Mouse (Mus musculus): ENCODE results near the gene Ggta1. TPM values are rescaled to one million over a fixed set of nuclear protein-coding genes. Genes with fewer than 3 reads are reported as not detected.

The Ggta1 gene
- polyA plus RNA-seq, 1 experiment from 2014 or later: 38.1 TPM

DNA sequence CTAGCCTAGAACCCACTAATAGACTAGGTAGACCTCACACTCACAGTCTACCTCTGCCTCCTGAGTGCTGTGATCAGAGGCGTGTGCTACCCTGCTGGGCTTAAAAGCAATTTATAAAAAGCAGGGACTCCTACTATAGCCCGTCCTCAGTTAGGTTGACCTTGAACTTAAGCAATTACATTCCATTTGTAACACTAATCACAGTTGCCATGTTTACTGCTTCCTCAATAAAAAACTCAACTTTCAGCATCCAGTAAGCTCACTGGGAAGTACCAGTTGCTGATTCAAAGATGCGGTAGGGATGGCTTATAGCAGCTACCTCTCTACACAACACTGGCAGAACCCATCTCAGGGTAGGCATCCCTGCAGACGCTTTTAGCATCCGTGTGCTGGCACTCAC is 19.7 kb downstream of the Ggta1 start:
- no peak overlapping the region for H3K9ac ChIP-seq (ENCODE audit: low read depth, low read length)
- H3K4me1 ChIP-seq (ENCODE audit: control insufficient read depth, insufficient read depth, low read length): peaks cover 38% of the 10 kb centered on the region
- WGBS (ENCODE audit: insufficient replicate concordance): 78% methylated on average over 5 of the region's 5 CpGs
- H3K36me3 ChIP-seq (ENCODE audit: control insufficient read depth, insufficient read depth, low read length): no peaks in the 10 kb centered on the region
- no peak overlapping the region for H3K4me2 ChIP-seq
- H3K27me3 ChIP-seq (ENCODE audit: control insufficient read depth, insufficient read depth, low read length): no peaks in the 10 kb centered on the region
- H3K9me3 ChIP-seq (replicated peaks; ENCODE audit: control insufficient read depth, low read length): no peaks in the 10 kb centered on the region
- ATAC-seq (replicated peaks; ENCODE audit: insufficient number of reproducible peaks, low FRiP score, low TSS enrichment): no peak
- no peak overlapping the region for H3K27ac ChIP-seq (ENCODE audit: low read depth, low read length)
- no peak overlapping the region for H3K4me3 ChIP-seq (ENCODE audit: low read depth, low read length)

DNA sequence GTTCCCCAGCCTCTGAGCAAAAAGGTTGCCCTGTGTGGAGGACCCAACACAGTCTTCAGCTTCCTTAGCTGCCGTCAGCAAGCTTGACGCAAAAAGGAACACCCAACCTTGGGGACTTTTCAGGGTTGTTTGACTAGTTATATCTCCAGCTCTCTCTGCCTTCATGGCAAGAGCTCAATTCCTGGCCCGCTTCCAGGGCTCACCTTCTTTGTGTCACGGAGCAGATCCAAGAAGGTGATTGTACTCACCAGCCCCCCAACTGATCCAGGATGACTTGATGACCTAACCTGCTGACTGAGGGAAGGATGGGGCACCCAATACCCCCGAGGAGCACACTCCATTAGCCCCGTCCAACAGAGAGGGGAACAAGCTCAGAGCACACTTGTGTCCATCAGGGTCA is 21.0 kb downstream of the Ggta1 start:
- Histone ChIP-seq H3K9ac (ENCODE audit: low read depth, low read length) (no peak overlapping the region), H3K4me2 (no peak overlapping the region), H3K36me3 (ENCODE audit: control insufficient read depth, insufficient read depth, low read length) (no peaks in the 10 kb centered on the region), H3K4me3 (ENCODE audit: low read depth, low read length) (no peak overlapping the region), H3K4me1 (ENCODE audit: control insufficient read depth, insufficient read depth, low read length) (peaks cover 29% of the 10 kb centered on the region), H3K27ac (ENCODE audit: low read depth, low read length) (no peak overlapping the region), H3K27me3 (ENCODE audit: control insufficient read depth, insufficient read depth, low read length) (no peaks in the 10 kb centered on the region), H3K9me3 (replicated peaks; ENCODE audit: control insufficient read depth, low read length) (no peaks in the 10 kb centered on the region)
- no peak for ATAC-seq (replicated peaks; ENCODE audit: insufficient number of reproducible peaks, low FRiP score, low TSS enrichment)
- 79% methylated on average over 6 of the region's 6 CpGs for WGBS (ENCODE audit: insufficient replicate concordance)

DNA sequence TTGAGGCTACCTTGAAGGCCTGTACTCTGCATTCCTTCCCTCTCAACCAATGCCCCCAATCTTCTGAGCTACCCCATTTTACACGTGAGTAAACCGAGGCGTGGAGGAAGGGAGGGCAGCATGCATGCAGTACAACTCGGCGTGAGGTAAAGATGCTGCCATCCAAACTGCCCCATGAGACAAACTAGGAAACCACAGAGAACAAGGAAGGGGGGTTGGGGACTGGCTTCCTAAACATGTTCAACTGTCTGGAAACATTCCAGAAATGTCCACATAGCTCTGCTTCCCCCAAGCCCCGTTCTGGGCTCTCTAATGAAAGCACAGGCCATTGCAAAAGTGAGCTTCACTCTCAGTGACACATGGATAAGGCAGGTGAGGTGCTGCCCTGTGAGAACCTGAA is 21.6 kb downstream of the Ggta1 start:
- Histone ChIP-seq H3K4me3 (ENCODE audit: low read depth, low read length) (no peak overlapping the region), H3K4me2 (no peak overlapping the region), H3K27ac (ENCODE audit: low read depth, low read length) (no peak overlapping the region), H3K36me3 (ENCODE audit: control insufficient read depth, insufficient read depth, low read length) (no peaks in the 10 kb centered on the region), H3K4me1 (ENCODE audit: control insufficient read depth, insufficient read depth, low read length) (peaks cover 25% of the 10 kb centered on the region), H3K9me3 (replicated peaks; ENCODE audit: control insufficient read depth, low read length) (no peaks in the 10 kb centered on the region), H3K9ac (ENCODE audit: low read depth, low read length) (no peak overlapping the region), H3K27me3 (ENCODE audit: control insufficient read depth, insufficient read depth, low read length) (no peaks in the 10 kb centered on the region)
- WGBS (ENCODE audit: insufficient replicate concordance): 74% methylated on average over 6 of the region's 6 CpGs
- ATAC-seq (replicated peaks; ENCODE audit: insufficient number of reproducible peaks, low FRiP score, low TSS enrichment): no peak

DNA sequence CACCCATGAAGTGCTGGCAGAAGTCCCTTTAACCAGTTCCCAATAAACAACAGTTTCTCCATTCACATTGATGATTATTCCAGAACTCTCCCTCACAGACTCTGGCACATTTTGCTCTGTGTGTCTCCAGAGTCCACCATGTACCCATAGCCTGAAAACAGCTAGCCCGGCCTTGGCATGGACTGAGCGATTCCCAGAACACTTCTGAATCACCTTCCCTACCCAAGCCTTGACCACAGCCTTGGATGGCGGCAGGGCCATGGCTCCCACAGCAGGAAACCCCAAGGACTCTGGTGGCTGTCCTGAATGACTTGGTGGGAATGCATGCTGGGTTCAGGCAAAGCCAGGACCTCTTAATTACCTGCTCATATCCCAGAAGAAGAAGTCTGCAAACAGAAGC is 22.6 kb downstream of the Ggta1 start:
- Histone ChIP-seq H3K4me1 (ENCODE audit: control insufficient read depth, insufficient read depth, low read length) (peaks cover 16% of the 10 kb centered on the region), H3K4me2 (no peak overlapping the region), H3K9ac (ENCODE audit: low read depth, low read length) (no peak overlapping the region), H3K4me3 (ENCODE audit: low read depth, low read length) (no peak overlapping the region), H3K36me3 (ENCODE audit: control insufficient read depth, insufficient read depth, low read length) (no peaks in the 10 kb centered on the region), H3K27me3 (ENCODE audit: control insufficient read depth, insufficient read depth, low read length) (no peaks in the 10 kb centered on the region), H3K9me3 (replicated peaks; ENCODE audit: control insufficient read depth, low read length) (no peaks in the 10 kb centered on the region), H3K27ac (ENCODE audit: low read depth, low read length) (no peak overlapping the region)
- WGBS (ENCODE audit: insufficient replicate concordance): 86% methylated on average over 3 of the region's 3 CpGs
- ATAC-seq (replicated peaks; ENCODE audit: insufficient number of reproducible peaks, low FRiP score, low TSS enrichment): no peak

GRCm38 (mm10) chr2:35437796-35438195 is 25.2 kb downstream of the Ggta1 start:
- no peak for ATAC-seq (replicated peaks; ENCODE audit: insufficient number of reproducible peaks, low FRiP score, low TSS enrichment)
- Histone ChIP-seq H3K4me1 (ENCODE audit: control insufficient read depth, insufficient read depth, low read length) (peaks cover 25% of the 10 kb centered on the region), H3K9ac (ENCODE audit: low read depth, low read length) (no peak overlapping the region), H3K4me2 (no peak overlapping the region), H3K4me3 (ENCODE audit: low read depth, low read length) (no peak overlapping the region), H3K27me3 (ENCODE audit: control insufficient read depth, insufficient read depth, low read length) (no peaks in the 10 kb centered on the region), H3K27ac (ENCODE audit: low read depth, low read length) (no peak overlapping the region), H3K9me3 (replicated peaks; ENCODE audit: control insufficient read depth, low read length) (no peaks in the 10 kb centered on the region), H3K36me3 (ENCODE audit: control insufficient read depth, insufficient read depth, low read length) (no peaks in the 10 kb centered on the region)
- 95% methylated on average over 2 of the region's 2 CpGs for WGBS (ENCODE audit: insufficient replicate concordance)

DNA sequence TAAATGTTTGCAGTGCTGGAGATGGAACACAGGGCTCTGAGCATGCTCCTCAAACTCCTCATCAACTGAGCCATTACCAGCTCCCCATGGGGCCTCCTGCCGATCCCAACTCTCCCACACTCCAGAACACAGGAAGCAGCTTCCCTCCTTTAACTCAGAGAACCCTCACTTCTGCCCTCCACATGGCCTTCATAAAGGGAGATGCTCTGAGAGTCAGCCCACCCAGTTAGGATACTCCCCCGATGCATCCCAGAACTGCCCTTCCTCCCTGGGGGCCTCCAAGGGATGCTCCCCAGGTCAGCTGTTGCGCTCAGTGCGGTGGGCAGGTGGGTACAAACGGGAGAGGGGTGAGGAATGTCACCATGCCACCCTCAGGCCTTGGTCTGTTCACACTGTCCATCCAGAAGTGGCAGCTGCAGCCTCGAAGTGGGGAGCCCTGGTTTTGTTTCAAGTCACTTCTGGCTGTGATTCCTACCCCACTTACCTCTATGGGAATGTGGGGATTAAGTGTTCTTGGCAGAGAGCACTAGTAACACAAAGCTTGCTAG is 28.4 kb downstream of the Ggta1 start:
- no peak overlapping the region for H3K9ac ChIP-seq (ENCODE audit: low read depth, low read length)
- peaks cover 33% of the 10 kb centered on the region for H3K4me1 ChIP-seq (ENCODE audit: control insufficient read depth, insufficient read depth, low read length)
- H3K4me3 ChIP-seq (ENCODE audit: low read depth, low read length): no peak overlapping the region
- no peak for ATAC-seq (replicated peaks; ENCODE audit: insufficient number of reproducible peaks, low FRiP score, low TSS enrichment)
- H3K27ac ChIP-seq (ENCODE audit: low read depth, low read length): no peak overlapping the region
- no peaks in the 10 kb centered on the region for H3K9me3 ChIP-seq (replicated peaks; ENCODE audit: control insufficient read depth, low read length)
- WGBS (ENCODE audit: insufficient replicate concordance): 81% methylated on average over 6 of the region's 6 CpGs
- no peaks in the 10 kb centered on the region for H3K27me3 ChIP-seq (ENCODE audit: control insufficient read depth, insufficient read depth, low read length)
- no peaks in the 10 kb centered on the region for H3K36me3 ChIP-seq (ENCODE audit: control insufficient read depth, insufficient read depth, low read length)
- H3K4me2 ChIP-seq: no peak overlapping the region

GRCm38 (mm10) chr2:35433428-35433827 is 29.6 kb downstream of the Ggta1 start:
- Histone ChIP-seq H3K27ac (ENCODE audit: low read depth, low read length) (peak overlapping the region; percentile 52), H3K4me2 (peak overlapping the region; percentile 11; the same call in 1 of the 2 replicates), H3K9ac (ENCODE audit: low read depth, low read length) (no peak overlapping the region; the same call in 1 of the 2 replicates), H3K27me3 (ENCODE audit: control insufficient read depth, insufficient read depth, low read length) (no peaks in the 10 kb centered on the region), H3K4me1 (ENCODE audit: control insufficient read depth, insufficient read depth, low read length) (peaks cover 33% of the 10 kb centered on the region), H3K4me3 (ENCODE audit: low read depth, low read length) (no peak overlapping the region), H3K36me3 (ENCODE audit: control insufficient read depth, insufficient read depth, low read length) (no peaks in the 10 kb centered on the region), H3K9me3 (replicated peaks; ENCODE audit: control insufficient read depth, low read length) (no peaks in the 10 kb centered on the region)
- 58% methylated on average over 4 of the region's 4 CpGs for WGBS (ENCODE audit: insufficient replicate concordance)
- no peak for ATAC-seq (replicated peaks; ENCODE audit: insufficient number of reproducible peaks, low FRiP score, low TSS enrichment)

DNA sequence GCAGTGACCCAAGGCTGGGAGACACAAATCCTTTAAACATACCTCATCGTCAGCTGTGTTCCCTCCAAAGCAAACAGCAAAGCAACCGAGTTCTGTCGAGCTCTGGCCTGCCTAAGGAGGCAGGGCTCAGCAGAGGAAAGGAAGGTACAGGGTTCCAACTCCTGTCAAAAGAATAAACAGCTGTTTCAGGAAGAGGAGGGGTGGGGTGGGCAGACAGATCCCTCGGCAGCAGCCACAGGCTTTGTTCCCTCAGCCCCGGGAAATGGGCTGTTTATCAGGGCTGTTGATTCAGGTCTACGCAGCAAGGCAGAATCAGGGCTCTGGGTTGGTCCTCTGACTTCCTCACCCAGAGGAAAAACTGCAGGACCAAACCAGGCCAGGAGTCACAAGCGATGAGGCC is 30.6 kb downstream of the Ggta1 start:
- H3K27ac ChIP-seq (ENCODE audit: low read depth, low read length): peak overlapping the region; percentile 52
- no peaks in the 10 kb centered on the region for H3K27me3 ChIP-seq (ENCODE audit: control insufficient read depth, insufficient read depth, low read length)
- 0 out of 2 replicates have a peak overlapping the region, but pooled peaks have one; percentile 15 for H3K4me3 ChIP-seq (ENCODE audit: low read depth, low read length)
- no peak for ATAC-seq (replicated peaks; ENCODE audit: insufficient number of reproducible peaks, low FRiP score, low TSS enrichment)
- H3K4me2 ChIP-seq: peak overlapping the region; percentile 41
- H3K4me1 ChIP-seq (ENCODE audit: control insufficient read depth, insufficient read depth, low read length): peaks cover 33% of the 10 kb centered on the region
- H3K36me3 ChIP-seq (ENCODE audit: control insufficient read depth, insufficient read depth, low read length): no peaks in the 10 kb centered on the region
- H3K9ac ChIP-seq (ENCODE audit: low read depth, low read length): peak overlapping the region; percentile 49; the same call in 1 of the 2 replicates
- 16% methylated on average over 7 of the region's 7 CpGs for WGBS (ENCODE audit: insufficient replicate concordance)
- H3K9me3 ChIP-seq (replicated peaks; ENCODE audit: control insufficient read depth, low read length): no peaks in the 10 kb centered on the region

GRCm38 (mm10) chr2:35432011-35432410 is 31.0 kb downstream of the Ggta1 start:
- peak; percentile 16; the same call in 1 of the 2 replicates for ATAC-seq (replicated peaks; ENCODE audit: insufficient number of reproducible peaks, low FRiP score, low TSS enrichment)
- Histone ChIP-seq H3K4me1 (ENCODE audit: control insufficient read depth, insufficient read depth, low read length) (peaks cover 33% of the 10 kb centered on the region), H3K27ac (ENCODE audit: low read depth, low read length) (peak overlapping the region; percentile 52)

More at GRCm38 (mm10) chr2:35432011-35432410, 31.0 kb downstream of the Ggta1 start:
- no peaks in the 10 kb centered on the region for H3K9me3 ChIP-seq (replicated peaks; ENCODE audit: control insufficient read depth, low read length)
- 15% methylated on average over 7 of the region's 7 CpGs for WGBS (ENCODE audit: insufficient replicate concordance)
- H3K27me3 ChIP-seq (ENCODE audit: control insufficient read depth, insufficient read depth, low read length): no peaks in the 10 kb centered on the region
- H3K36me3 ChIP-seq (ENCODE audit: control insufficient read depth, insufficient read depth, low read length): no peaks in the 10 kb centered on the region
- H3K9ac ChIP-seq (ENCODE audit: low read depth, low read length): peak overlapping the region; percentile 49
- 0 out of 2 replicates have a peak overlapping the region, but pooled peaks have one; percentile 15 for H3K4me3 ChIP-seq (ENCODE audit: low read depth, low read length)
- peak overlapping the region; percentile 41 for H3K4me2 ChIP-seq

Measured in heart, embryonic 11.5 days (tissue).